Mouse (Mus musculus) cerebellum, adult 11 months (tissue): ENCODE measurements around the gene Cdh22.

ENCODE experiments used
- DNase-seq: peaks from one replicate; pipeline ENCODE4 v3.0.0; 2022

The Cdh22 gene

DNA sequence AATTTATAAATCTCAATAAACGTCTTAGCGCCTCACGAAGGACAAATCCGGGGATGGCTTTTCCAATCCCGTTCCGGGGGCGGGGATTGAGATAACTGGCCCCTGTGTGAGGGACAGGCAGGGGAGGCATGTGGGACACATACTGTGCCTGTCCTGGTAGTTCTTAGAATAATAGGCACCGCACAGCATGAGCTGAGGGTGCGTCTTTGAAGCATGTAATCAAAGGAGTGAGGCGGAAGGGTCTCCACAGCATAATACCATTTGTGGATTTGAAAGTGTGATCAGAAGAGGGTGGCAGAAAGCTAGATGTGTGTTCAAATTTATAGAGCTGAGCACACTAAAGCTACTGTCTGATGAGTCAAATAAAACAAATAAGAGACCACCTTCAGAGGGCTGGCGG lies 11.7 kb upstream of the Cdh22 start:
- no peak for DNase-seq

DNA sequence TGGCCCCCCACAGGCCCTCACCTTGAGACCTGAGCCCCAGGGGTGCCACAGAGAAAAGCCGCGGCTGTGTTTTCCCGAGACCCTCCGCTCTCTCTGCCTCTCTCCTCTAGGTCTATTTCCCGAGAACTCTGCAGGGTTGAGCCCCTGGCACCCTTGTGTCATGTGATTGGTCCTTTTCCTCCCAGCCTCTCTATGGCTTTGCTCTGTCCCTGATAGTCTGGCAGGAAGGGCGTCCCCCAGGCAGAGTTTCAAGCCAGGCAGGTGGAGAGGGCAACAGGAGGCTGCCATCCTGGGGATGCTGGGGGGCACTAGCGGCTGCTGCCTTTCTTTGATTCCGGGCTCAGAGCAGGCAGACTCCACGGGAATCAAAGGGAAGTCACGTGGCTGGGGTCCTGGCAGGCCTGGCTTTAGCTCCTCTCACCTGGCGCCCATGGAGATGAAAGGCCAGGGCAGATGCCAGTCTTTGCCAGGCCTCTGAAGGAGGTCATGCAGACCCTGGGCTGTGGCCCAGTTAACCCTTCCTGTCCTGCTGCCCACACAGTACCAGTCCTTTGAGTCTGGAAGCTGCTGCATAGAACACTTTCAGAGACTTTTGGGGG lies 8.6 kb upstream of the Cdh22 start:
- peak; percentile 80 for DNase-seq

DNA sequence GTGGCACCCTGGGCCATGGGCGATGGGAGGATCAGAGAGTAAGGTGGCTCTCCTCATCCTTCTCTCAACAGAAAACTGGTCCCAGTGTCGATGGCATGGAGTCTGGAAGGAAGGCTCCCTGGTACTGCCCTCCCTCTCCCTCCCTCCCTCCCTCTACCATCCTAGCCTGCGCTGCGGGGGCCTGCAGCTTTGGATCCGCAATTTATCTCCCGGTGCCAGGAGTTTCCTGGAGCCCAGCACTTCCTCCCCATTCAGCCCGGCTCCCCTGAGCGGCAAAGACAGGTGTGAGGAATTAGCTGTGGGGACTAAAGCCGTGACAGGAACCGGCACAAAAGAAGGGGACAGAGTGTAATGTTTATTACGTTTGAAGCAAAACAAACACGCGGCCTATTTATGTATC lies 7.9 kb upstream of the Cdh22 start:
- no peak for DNase-seq

DNA sequence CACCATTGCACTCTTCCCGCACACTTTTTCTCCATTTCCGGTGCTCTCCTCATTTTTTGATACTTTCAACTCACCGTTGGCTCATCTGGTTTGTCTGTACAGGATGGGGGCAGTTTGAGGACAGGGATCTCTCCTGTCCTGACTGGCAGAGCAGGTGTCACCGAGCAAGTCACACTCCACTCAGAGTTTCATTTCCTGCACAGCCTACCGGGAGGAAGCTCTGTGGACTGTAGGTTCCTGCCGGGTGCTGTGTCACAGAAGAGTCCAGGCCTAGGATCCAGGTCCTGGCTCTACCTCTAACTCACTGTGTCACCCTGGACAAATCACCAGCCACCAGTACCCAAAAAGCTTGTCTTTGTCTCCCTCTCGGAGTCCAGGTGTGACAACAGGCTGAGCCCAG lies 7.1 kb upstream of the Cdh22 start:
- no peak for DNase-seq

DNA sequence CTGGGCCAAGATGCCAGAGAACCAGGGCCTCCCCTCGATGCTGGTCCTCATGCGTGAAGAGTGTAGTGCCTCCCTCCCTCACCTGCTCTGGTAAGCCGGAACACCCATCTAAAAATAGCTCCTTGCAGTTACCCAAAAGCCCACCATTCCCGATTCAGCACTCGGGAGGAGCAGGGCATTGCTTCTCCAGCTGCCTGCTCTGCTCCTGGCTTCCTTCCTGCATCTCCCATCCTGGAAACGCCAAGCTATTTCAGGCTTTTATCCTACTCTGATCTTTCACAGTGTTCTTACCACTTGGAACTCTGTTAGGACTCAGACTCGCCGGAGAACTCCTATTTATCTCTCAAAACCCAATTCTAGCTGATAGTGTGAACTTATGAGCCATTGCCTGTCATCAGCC lies 5.7 kb upstream of the Cdh22 start:
- DNase-seq, result no peak

- no peak for DNase-seq
Observed at GRCm38 (mm10) chr2:165239533-165240144, 5.0 kb upstream of the Cdh22 start.

DNA sequence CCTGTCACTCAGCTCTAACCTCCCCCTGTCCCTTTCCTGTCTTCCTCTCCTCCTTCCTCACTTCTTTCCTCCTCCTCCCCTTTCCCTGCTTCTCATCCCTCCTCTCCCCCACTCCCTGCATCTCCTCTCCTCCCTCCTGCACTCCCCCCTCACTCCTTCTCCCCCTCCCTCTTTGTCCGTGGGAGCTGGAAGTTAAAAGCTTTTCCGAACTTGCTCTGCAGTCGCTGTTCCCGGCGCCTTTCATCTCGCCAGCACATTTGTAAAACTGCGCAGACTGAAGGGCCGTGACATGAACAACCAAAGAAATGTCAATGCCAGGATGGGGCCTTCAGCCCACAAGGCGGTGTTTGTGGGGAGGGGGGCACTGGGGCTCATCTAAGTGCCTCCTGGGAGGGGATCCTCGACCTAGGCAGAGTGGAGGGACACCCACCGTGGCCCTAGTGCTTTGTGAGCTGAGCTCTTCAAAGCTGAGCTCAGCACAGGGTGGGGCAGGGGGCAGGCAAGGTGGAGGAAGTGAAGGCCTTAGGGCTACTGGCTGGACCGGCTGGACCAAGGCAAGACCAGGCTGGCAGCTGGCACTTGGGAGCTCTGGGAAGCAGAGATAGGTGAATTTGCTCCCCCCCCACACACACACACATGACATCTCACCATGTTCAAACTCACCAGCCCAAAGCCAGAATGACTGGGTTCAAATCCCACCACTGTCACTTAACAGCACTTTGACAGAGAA lies 3.9 kb upstream of the Cdh22 start:
- no peak for DNase-seq

GRCm38 (mm10) chr2:165234291-165234612 lies 401 bp downstream of the Cdh22 start:
- no peak for DNase-seq

DNA sequence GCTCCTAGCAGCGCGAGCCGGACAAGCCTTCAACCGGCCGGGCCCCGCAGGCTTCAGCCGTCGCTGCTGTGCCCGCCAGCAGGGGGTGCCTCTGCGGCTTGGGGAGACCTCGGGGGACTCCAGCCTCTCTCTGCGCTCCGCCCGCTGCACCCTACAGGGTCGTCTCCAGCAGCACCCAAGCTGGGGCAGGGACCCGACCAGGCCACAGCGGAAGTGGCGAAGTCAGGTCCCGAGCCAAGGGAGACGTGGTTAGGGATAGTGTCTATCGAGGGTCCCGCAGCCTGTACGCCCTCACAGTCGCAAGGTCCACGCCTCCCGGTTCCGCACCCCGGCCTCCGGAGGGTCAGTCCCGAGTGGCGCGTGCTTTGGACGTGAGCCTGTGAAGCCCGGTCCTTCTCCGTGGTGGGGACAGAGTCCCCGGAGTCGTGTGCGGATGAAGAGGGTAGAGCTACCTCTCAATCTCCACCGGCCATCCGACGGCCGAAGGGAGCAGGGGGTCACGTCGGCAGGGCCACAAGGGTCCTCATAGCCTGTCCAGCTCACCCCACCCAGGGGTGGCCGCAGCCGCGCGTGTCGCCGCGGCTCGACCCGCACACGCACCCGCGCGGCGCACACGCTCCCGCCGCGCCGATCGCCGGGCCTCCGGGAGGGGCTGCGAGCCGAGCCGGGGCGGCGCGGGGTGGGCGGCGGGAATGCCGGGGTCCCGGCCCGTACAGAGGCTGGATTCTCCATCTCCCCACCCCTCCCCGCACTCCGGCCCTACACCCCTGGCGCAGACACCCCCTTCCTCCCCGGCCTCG lies 962 bp downstream of the Cdh22 start:
- DNase-seq, result peak; percentile 65

DNA sequence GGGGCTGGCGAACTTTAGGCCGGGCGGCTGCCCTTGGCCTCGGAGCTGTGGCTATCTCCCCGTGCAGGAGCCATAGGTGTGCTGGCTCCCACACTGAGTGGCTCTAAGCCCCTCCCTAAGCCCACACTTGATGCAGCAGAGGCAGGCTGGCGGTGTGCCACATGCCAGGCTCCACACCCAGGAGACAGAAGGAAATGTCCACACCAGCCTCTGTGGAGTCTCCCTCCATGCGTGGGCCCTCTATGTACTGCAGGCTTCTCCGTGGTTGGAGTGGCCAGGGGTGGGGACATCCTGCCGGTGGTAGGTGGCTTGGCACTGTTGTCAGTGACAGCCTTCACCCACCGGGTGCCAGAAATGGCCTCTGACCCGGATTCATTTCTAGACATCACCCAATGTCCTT lies 5.6 kb downstream of the Cdh22 start:
- DNase-seq, result no peak

- peak; percentile 53 for DNase-seq
Observed at GRCm38 (mm10) chr2:165223837-165224236, 10.8 kb downstream of the Cdh22 start.

DNA sequence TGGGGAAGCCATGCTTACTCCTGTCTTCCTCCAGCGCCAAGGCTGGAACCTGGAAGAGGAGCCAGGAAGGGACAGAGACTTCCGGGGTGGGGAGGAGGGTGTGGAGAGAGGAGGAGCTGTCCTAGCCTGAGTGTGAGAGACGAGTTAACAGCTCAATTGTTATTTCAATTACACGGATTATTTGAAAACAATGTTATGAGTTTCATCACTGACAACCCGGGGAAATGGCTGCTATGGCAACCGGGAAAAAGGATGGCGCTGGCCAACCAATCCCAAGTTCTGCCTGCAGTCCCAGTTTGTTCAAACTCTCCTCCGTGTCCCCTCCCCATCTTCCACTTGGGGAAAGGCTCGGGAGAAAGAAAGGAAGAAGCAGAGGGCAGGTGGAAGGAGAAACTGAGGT lies 12.7 kb downstream of the Cdh22 start:
- DNase-seq, result no peak

DNA sequence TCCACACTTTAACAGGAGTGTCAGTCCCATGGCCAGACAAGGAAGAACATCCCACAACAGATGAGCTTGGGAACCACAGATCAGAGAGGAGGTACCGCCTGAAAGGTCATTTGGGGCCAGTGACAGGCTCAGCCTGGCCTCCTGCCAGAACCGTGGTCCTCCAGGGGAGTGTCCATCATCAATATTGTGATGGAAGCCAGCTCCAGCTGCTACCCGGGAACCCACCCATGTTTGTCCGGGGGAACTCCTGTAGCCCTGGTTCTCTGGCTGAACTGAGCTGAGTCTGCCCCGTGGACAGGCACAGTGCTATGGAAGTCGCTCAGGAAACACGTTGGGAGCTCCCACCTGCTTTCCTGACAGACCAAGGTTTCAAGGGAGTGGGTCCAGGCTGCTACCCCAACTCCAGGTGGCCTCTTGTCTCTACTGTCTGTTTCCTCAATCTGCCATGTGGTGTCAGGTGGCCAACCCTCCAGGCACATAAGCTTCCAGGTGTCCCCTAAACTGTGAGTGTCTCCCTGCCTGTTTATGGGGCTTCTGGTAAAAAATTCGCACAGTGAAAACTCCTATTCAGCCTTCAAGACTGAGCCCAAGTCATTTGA lies 14.2 kb downstream of the Cdh22 start:
- no peak for DNase-seq

DNA sequence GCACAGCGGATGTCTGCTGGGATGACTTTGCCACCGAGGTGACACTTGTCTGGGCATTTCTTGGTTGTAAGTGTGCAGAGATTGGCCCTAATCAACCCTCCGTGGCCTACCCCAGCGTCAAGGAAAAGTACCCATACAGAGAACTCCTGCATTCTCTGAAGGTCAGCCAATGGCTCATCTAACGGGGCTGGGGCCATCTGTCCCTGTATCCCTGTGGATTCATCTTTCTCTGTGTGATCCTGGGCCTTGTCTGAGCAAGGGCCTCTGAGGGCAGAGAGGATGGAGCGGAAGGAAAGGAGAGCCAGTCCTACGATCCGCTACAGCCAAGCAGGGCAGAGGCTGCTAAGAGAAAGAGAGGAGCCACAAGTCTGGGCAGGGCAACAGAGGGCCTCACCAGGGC lies 15.7 kb downstream of the Cdh22 start:
- no peak for DNase-seq

DNA sequence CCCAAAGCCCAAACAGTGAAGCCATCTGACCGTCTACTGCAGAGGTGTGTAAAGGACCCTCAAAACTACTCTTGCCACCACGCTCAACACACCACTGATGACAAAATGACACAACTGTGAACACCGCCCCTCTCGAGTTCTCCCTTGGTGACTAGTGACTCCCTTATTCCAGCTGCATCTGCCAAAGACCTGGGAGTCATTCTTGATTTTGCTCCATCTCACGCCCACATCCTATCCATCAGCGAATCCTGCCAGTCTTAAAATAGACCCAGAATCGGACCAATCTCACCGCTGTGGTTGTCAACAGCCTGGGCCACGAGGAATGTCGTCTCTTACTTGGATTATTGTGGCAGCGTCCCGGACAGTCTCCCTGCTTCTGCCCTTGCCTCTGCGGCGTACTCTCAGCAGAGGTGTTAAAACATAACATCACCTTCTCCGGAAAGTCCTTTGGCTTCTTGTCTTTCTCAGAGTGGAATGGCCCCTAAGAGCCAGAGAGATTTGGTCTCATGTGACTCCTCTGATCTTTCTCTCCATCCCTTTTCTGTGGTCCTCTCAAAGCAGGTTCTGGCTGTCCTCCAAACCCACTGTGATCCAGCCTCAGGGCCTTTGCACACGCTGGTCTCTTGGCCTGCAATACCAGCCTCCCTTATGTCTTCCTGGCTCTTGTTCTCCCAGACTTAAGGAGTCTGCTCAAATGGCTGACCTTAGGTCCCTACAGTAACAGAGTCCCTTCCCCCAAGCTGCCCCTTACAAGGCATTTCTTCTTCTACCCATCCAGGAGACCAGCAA lies 17.1 kb downstream of the Cdh22 start:
- no peak for DNase-seq

DNA sequence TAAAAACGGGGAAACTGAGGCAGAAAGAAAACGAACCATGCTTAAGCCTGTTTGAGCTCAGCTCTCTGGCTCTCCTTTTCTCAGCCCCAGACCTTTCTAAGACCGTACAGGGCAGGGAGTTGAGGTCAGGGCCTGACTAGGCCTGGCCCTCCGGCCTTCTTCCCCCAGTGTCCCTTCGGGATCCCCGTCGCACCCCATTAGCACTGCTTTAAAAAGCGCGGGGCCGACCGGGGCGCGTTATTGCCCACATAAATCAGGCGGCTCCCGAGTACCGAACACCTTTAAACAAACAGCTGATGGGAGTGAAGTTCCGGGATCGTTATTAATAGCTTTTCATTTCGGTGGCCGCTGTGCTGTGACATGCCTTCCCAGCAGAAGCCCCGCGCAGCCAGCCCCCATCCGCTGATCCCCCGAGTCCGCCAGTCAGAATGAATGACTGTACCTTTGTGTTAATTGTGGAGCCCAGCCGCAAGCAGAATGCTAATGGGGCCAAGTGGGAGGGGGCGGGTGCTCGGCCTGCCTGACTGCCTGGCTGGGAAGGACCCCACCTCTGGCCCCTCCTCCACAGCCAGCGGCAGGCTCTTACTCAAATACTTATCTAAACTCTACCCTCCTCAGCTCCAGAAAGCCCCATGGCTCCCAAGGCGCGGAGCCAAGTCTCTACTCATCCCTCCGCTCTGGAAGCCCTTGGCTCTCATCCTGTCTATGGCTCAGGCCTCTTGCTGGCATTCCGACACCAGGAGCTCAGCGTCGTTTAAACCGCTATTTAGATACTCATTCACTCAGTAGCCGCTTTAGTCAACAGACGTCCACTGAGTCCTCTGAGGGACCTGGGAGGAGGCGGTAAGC lies 19.3 kb downstream of the Cdh22 start:
- peak; percentile 65 for DNase-seq

- no peak for DNase-seq
Observed at GRCm38 (mm10) chr2:165211426-165212079, 23.1 kb downstream of the Cdh22 start.

- DNase-seq, result no peak
Observed at GRCm38 (mm10) chr2:165210948-165211347, 23.7 kb downstream of the Cdh22 start.

GRCm38 (mm10) chr2:165207689-165208088 lies 27.0 kb downstream of the Cdh22 start:
- DNase-seq, result no peak

DNA sequence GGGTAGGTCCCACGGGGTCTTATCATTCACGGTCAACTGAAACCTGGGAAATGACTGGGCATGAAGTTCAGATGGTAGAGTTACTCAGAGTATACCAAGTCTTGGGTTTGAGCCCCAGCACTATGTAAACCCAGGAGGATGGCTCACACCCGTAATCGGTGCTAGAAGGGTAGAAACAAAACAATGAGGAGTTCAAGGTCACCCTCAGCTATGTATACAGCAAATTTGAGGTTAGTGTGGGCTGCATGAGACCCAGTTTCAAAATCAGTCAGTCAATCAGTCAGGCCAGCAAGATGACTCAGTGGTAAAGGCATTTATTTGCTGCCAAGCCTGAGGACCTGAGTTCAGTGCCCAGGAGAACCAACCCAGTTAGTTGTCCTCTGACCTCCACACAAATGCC lies 27.6 kb downstream of the Cdh22 start:
- DNase-seq, result no peak

- no peak for DNase-seq
Observed at GRCm38 (mm10) chr2:165205486-165205885, 29.2 kb downstream of the Cdh22 start.
